Mouse (Mus musculus) 3134 (cell line): ENCODE data around the gene Dcaf10.

Experiments
- DNase-seq: peaks from one replicate; pipeline ENCODE4 v3.0.0-alpha.2; 2011; ENCODE audit warnings: low spot score; ENCODE audit not compliant: insufficient read length; ENCODE audit errors: extremely low read depth

Gene Dcaf10

GRCm38 (mm10) chr4:45418229-45418950 lies 76.5 kb downstream of the Dcaf10 start:
- no peak for DNase-seq

- no peak for DNase-seq
Observed at GRCm38 (mm10) chr4:45419051-45419450, 77.2 kb downstream of the Dcaf10 start.

GRCm38 (mm10) chr4:45420733-45421132 lies 78.8 kb downstream of the Dcaf10 start:
- no peak for DNase-seq

- no peak for DNase-seq
Observed at GRCm38 (mm10) chr4:45421519-45422260, 79.8 kb downstream of the Dcaf10 start.

GRCm38 (mm10) chr4:45422640-45423039 lies 80.7 kb downstream of the Dcaf10 start:
- DNase-seq, result no peak

- DNase-seq, result peak; percentile 35
Observed at GRCm38 (mm10) chr4:45423406-45423805, 81.5 kb downstream of the Dcaf10 start.

GRCm38 (mm10) chr4:45426724-45427457 lies 85.0 kb downstream of the Dcaf10 start:
- DNase-seq, result no peak
